Mouse (Mus musculus): Measurements from ENCODE around the gene Cx3cl1. TPM values are rescaled to one million over a fixed set of nuclear protein-coding genes. Genes with fewer than 3 reads are reported as not detected.
A peak's percentile ranks its signal among the peaks of the same experiment; 100 is the strongest.

Gene Cx3cl1
- polyA plus RNA-seq, 1 experiment from 2014 or later: 9.3 TPM

- no peak overlapping the region for H3K9ac ChIP-seq (ENCODE audit: low read length)
- H3K36me3 ChIP-seq (ENCODE audit: control insufficient read depth, insufficient read depth, low read length): peaks cover 14% of the 10 kb centered on the region
- H3K27ac ChIP-seq (ENCODE audit: low read length): no peak overlapping the region
- no peaks in the 10 kb centered on the region for H3K27me3 ChIP-seq (ENCODE audit: control insufficient read depth, insufficient read depth, low read depth, low read length)
- no peak overlapping the region for H3K4me2 ChIP-seq (ENCODE audit: low read depth, low read length)
- no peak for ATAC-seq (ENCODE audit: low read depth)
- no peaks in the 10 kb centered on the region for H3K9me3 ChIP-seq (ENCODE audit: control insufficient read depth, low read length)
- WGBS: 79% methylated on average over 2 of the region's 2 CpGs
- no peaks in the 10 kb centered on the region for H3K4me1 ChIP-seq (replicated peaks; ENCODE audit: control insufficient read depth, insufficient read depth, low read length)
- H3K4me3 ChIP-seq (ENCODE audit: low read length): no peak overlapping the region
Measured at GRCm38 (mm10) chr8:94821381-94821780, 49.6 kb downstream of the Cx3cl1 start.

GRCm38 (mm10) chr8:94822637-94823560 lies 51.1 kb downstream of the Cx3cl1 start:
- Histone ChIP-seq H3K27me3 (ENCODE audit: control insufficient read depth, insufficient read depth, low read depth, low read length) (no peaks in the 10 kb centered on the region), H3K4me3 (ENCODE audit: low read length) (no peak overlapping the region), H3K9me3 (ENCODE audit: control insufficient read depth, low read length) (no peaks in the 10 kb centered on the region), H3K4me1 (replicated peaks; ENCODE audit: control insufficient read depth, insufficient read depth, low read length) (no peaks in the 10 kb centered on the region), H3K9ac (ENCODE audit: low read length) (no peak overlapping the region), H3K27ac (ENCODE audit: low read length) (no peak overlapping the region), H3K4me2 (ENCODE audit: low read depth, low read length) (no peak overlapping the region), H3K36me3 (ENCODE audit: control insufficient read depth, insufficient read depth, low read length) (peaks cover 18% of the 10 kb centered on the region)
- peak; percentile 54 for ATAC-seq (ENCODE audit: low read depth)
- 78% methylated on average over 23 of the region's 23 CpGs for WGBS

- Histone ChIP-seq H3K36me3 (ENCODE audit: control insufficient read depth, insufficient read depth, low read length) (peaks cover 24% of the 10 kb centered on the region), H3K4me3 (ENCODE audit: low read length) (no peak overlapping the region), H3K9ac (ENCODE audit: low read length) (no peak overlapping the region), H3K4me2 (ENCODE audit: low read depth, low read length) (no peak overlapping the region), H3K27ac (ENCODE audit: low read length) (no peak overlapping the region), H3K9me3 (ENCODE audit: control insufficient read depth, low read length) (no peaks in the 10 kb centered on the region), H3K27me3 (ENCODE audit: control insufficient read depth, insufficient read depth, low read depth, low read length) (no peaks in the 10 kb centered on the region), H3K4me1 (replicated peaks; ENCODE audit: control insufficient read depth, insufficient read depth, low read length) (no peaks in the 10 kb centered on the region)
- WGBS: 77% methylated on average over 6 of the region's 6 CpGs
- no peak for ATAC-seq (ENCODE audit: low read depth)
Measured at GRCm38 (mm10) chr8:94825170-94825569, 53.4 kb downstream of the Cx3cl1 start.

GRCm38 (mm10) chr8:94826210-94826609 lies 54.4 kb downstream of the Cx3cl1 start:
- no peak for ATAC-seq (ENCODE audit: low read depth)
- 90% methylated on average over 5 of the region's 5 CpGs for WGBS
- Histone ChIP-seq H3K9ac (ENCODE audit: low read length) (no peak overlapping the region), H3K4me2 (ENCODE audit: low read depth, low read length) (no peak overlapping the region), H3K4me3 (ENCODE audit: low read length) (no peak overlapping the region), H3K27me3 (ENCODE audit: control insufficient read depth, insufficient read depth, low read depth, low read length) (no peaks in the 10 kb centered on the region), H3K9me3 (ENCODE audit: control insufficient read depth, low read length) (no peaks in the 10 kb centered on the region), H3K27ac (ENCODE audit: low read length) (no peak overlapping the region), H3K36me3 (ENCODE audit: control insufficient read depth, insufficient read depth, low read length) (peaks cover 30% of the 10 kb centered on the region), H3K4me1 (replicated peaks; ENCODE audit: control insufficient read depth, insufficient read depth, low read length) (no peaks in the 10 kb centered on the region)

- no peak overlapping the region for H3K4me3 ChIP-seq (ENCODE audit: low read length)
- no peaks in the 10 kb centered on the region for H3K9me3 ChIP-seq (ENCODE audit: control insufficient read depth, low read length)
- H3K36me3 ChIP-seq (ENCODE audit: control insufficient read depth, insufficient read depth, low read length): peaks cover 31% of the 10 kb centered on the region
- H3K4me2 ChIP-seq (ENCODE audit: low read depth, low read length): no peak overlapping the region
- no peaks in the 10 kb centered on the region for H3K27me3 ChIP-seq (ENCODE audit: control insufficient read depth, insufficient read depth, low read depth, low read length)
- H3K4me1 ChIP-seq (replicated peaks; ENCODE audit: control insufficient read depth, insufficient read depth, low read length): no peaks in the 10 kb centered on the region
- no peak overlapping the region for H3K27ac ChIP-seq (ENCODE audit: low read length)
- H3K9ac ChIP-seq (ENCODE audit: low read length): no peak overlapping the region
- ATAC-seq (ENCODE audit: low read depth): no peak
- 74% methylated on average over 6 of the region's 6 CpGs for WGBS
Measured at GRCm38 (mm10) chr8:94828284-94828683, 56.5 kb downstream of the Cx3cl1 start.

Other genes starting within 250 kb of the Cx3cl1 start
- 9.9 and 10.6 TPM in 2 replicates for gene Cpne2, start 239.0 kb upstream of the Cx3cl1 start, polyA plus RNA-seq (2015; fragmentation: Nextera tagmentation; extraction: Ambion mirVana)
- 32.7 and 35.5 TPM in 2 replicates for gene Rspry1, start 170.1 kb upstream of the Cx3cl1 start, polyA plus RNA-seq (2015; fragmentation: Nextera tagmentation; extraction: Ambion mirVana)
- 50.8 and 52.9 TPM in 2 replicates for gene Fam192a, start 170.0 kb upstream of the Cx3cl1 start, polyA plus RNA-seq (2015; fragmentation: Nextera tagmentation; extraction: Ambion mirVana)
- gene Arl2bp, start 105.4 kb upstream of the Cx3cl1 start, polyA plus RNA-seq (2015; fragmentation: Nextera tagmentation; extraction: Ambion mirVana): 106 and 118 TPM in 2 replicates
- 3.6 TPM in 2 replicates for gene Pllp, start 75.7 kb upstream of the Cx3cl1 start, polyA plus RNA-seq (2015; fragmentation: Nextera tagmentation; extraction: Ambion mirVana)
- gene Ccl22, start 26.4 kb upstream of the Cx3cl1 start, polyA plus RNA-seq (2015; fragmentation: Nextera tagmentation; extraction: Ambion mirVana): not detected in 2 replicates
- gene Ccl17, start 38.4 kb downstream of the Cx3cl1 start, polyA plus RNA-seq (2015; fragmentation: Nextera tagmentation; extraction: Ambion mirVana): 0.62 TPM in 1 of 2 replicates, not detected in the other
- gene Coq9, start 66.3 kb downstream of the Cx3cl1 start, polyA plus RNA-seq (2015; fragmentation: Nextera tagmentation; extraction: Ambion mirVana): 69.1 and 69.7 TPM in 2 replicates
- gene Ciapin1, start 66.3 kb downstream of the Cx3cl1 start, polyA plus RNA-seq (2015; fragmentation: Nextera tagmentation; extraction: Ambion mirVana): 91.2 and 91.9 TPM in 2 replicates
- gene Polr2c, start 85.4 kb downstream of the Cx3cl1 start, polyA plus RNA-seq (2015; fragmentation: Nextera tagmentation; extraction: Ambion mirVana): 150 and 157 TPM in 2 replicates
- 49.4 and 49.7 TPM in 2 replicates for gene Dok4, start 104.3 kb downstream of the Cx3cl1 start, polyA plus RNA-seq (2015; fragmentation: Nextera tagmentation; extraction: Ambion mirVana)
- gene Ccdc102a, start 146.1 kb downstream of the Cx3cl1 start, polyA plus RNA-seq (2015; fragmentation: Nextera tagmentation; extraction: Ambion mirVana): 18.2 and 18.5 TPM in 2 replicates
- 0.15 and 0.73 TPM in 2 replicates for gene Adgrg5, start 151.7 kb downstream of the Cx3cl1 start, polyA plus RNA-seq (2015; fragmentation: Nextera tagmentation; extraction: Ambion mirVana)
- gene Adgrg1, start 202.7 kb downstream of the Cx3cl1 start, polyA plus RNA-seq (2015; fragmentation: Nextera tagmentation; extraction: Ambion mirVana): 39.8 and 42.9 TPM in 2 replicates
- 4.7 TPM in 2 replicates for gene Adgrg3, start 245.7 kb downstream of the Cx3cl1 start, polyA plus RNA-seq (2015; fragmentation: Nextera tagmentation; extraction: Ambion mirVana)